Mouse (Mus musculus) megakaryocyte, adult 5-6 weeks (primary cell): ENCODE results near the gene Erc1. TPM values are rescaled to one million over a fixed set of nuclear protein-coding genes. Genes with fewer than 3 reads are reported as not detected.

Source experiments
- ATAC-seq: 2 replicates; pipeline ENCODE4 v1.8.0; 2016; ENCODE audit warnings: mild to moderate bottlenecking, inconsistent platforms; ENCODE audit not compliant: poor library complexity, severe bottlenecking
- total RNA-seq, 2 experiments: library from RNA; stranded (forward) in 1 of 2; stranded (reverse) in 1 of 2; fragments of 153-499, 151-499 nt in 1 of 2; fragments of 221-1000, 200-1000 nt in 1 of 2; gene quantifications; 2 replicates each; pipeline versions ENCODE4 v1.2.3 to v1.2.4; 2015 to 2017

Gene Erc1
- total RNA-seq, 2 experiments from 2014 or later = 1.0 to 2.1 TPM

- ATAC-seq = no peak
Observed at GRCm38 (mm10) chr6:119808726-119809505, 39.1 kb downstream of the Erc1 start.

- ATAC-seq = no peak
Observed at GRCm38 (mm10) chr6:119803239-119803638, 44.7 kb downstream of the Erc1 start.

GRCm38 (mm10) chr6:119796911-119797486, 51.0 kb downstream of the Erc1 start:
- ATAC-seq = no peak

GRCm38 (mm10) chr6:119796291-119796690, 51.7 kb downstream of the Erc1 start:
- ATAC-seq = no peak

GRCm38 (mm10) chr6:119792562-119792961, 55.4 kb downstream of the Erc1 start:
- ATAC-seq = peak; percentile 76

- no peak for ATAC-seq
Observed at GRCm38 (mm10) chr6:119782416-119782815, 65.6 kb downstream of the Erc1 start.

- ATAC-seq = no peak
Observed at GRCm38 (mm10) chr6:119781109-119781508, 66.9 kb downstream of the Erc1 start.

- no peak for ATAC-seq
Observed at GRCm38 (mm10) chr6:119768778-119769177, 79.2 kb downstream of the Erc1 start.

GRCm38 (mm10) chr6:119764355-119764754, 83.6 kb downstream of the Erc1 start:
- ATAC-seq = no peak

- no peak for ATAC-seq
Observed at GRCm38 (mm10) chr6:119759866-119760265, 88.1 kb downstream of the Erc1 start.

- no peak for ATAC-seq
Observed at GRCm38 (mm10) chr6:119758490-119758889, 89.5 kb downstream of the Erc1 start.

GRCm38 (mm10) chr6:119757796-119758195, 90.2 kb downstream of the Erc1 start:
- ATAC-seq = no peak

- no peak for ATAC-seq
Observed at GRCm38 (mm10) chr6:119755866-119756265, 92.1 kb downstream of the Erc1 start.

GRCm38 (mm10) chr6:119749093-119749635, 98.8 kb downstream of the Erc1 start:
- ATAC-seq = no peak

GRCm38 (mm10) chr6:119741861-119742260, 106.1 kb downstream of the Erc1 start:
- no peak for ATAC-seq

- ATAC-seq = no peak
Observed at GRCm38 (mm10) chr6:119740541-119740940, 107.4 kb downstream of the Erc1 start.

GRCm38 (mm10) chr6:119738638-119739375, 109.2 kb downstream of the Erc1 start:
- no peak for ATAC-seq

- ATAC-seq = no peak
Observed at GRCm38 (mm10) chr6:119737716-119738115, 110.3 kb downstream of the Erc1 start.

- ATAC-seq = no peak
Observed at GRCm38 (mm10) chr6:119735937-119736336, 112.0 kb downstream of the Erc1 start.

- no peak for ATAC-seq
Observed at GRCm38 (mm10) chr6:119731155-119731554, 116.8 kb downstream of the Erc1 start.

GRCm38 (mm10) chr6:119715234-119715633, 132.7 kb downstream of the Erc1 start:
- ATAC-seq = 0 out of 2 replicates have a peak, but pooled peaks have one; percentile 40
